Mouse (Mus musculus): ENCODE data around the gene D430042O09Rik.
A peak's percentile ranks its signal among the peaks of the same experiment; 100 is the strongest.

Gene D430042O09Rik

DNA sequence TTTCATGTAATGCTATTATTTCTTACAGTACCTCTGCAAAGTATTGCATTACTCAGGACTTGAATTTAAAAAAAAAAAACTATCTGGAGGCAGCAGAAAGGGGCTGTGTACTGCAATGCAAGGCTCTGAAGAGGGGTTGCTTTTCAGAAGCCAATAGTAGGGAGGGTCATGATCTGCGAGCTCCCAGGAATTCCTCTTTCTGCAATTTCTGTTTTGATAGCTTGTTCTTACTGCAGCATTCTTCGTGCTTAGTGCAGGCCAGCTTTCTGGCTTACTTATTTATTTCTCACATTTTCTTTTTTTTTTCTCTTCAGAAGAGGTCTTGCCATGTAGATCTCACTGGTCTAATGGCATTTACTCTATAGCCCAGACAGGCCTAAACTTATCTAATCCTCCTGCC lies 32.8 kb downstream of the D430042O09Rik start:
- no peak for DNase-seq (ENCODE audit: low spot score in 2 of 2)

DNA sequence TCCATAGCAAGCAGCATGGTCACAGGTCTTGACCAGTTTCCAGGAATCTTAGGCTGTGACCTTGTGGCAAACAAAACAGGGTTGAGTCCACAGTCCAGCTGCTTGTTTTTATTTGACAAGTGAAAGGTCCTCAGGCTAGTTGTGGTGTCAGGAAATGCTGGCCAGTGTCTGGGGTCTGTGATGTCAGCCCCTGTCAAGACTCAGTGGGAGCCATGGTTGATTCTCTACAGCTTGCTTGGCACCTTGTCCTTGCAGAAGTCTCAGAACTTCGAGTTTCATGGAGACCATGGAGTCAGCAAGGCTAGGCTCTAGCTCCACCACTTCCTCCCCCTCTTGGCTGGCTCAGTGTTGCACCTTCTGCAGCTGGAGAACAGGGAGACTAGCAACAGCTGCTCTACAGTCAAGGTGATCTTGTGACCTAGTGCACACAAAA lies 33.6 kb downstream of the D430042O09Rik start:
- DNase-seq (ENCODE audit: low spot score in 2 of 2) = no peak

DNA sequence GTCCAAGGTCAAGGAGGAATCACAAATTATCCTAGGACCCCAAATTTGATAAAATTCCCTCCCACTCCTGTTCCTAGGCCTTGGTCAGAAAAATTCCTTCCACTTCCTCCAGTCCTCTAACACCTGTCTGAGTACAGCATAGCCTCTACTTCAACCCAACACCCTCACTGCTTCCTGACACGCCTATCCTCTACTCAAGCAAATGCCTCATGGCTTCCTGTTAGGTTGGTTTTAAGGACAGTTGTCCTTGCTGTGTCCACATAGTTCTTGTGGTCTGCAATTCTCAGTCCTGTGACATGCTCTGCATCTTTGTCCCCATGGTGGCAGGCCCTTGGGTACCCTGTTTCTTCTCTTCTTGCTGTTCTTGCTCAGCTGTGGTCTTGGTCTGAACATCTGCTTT lies 37.1 kb downstream of the D430042O09Rik start:
- DNase-seq (ENCODE audit: low spot score in 2 of 2) = no peak

DNA sequence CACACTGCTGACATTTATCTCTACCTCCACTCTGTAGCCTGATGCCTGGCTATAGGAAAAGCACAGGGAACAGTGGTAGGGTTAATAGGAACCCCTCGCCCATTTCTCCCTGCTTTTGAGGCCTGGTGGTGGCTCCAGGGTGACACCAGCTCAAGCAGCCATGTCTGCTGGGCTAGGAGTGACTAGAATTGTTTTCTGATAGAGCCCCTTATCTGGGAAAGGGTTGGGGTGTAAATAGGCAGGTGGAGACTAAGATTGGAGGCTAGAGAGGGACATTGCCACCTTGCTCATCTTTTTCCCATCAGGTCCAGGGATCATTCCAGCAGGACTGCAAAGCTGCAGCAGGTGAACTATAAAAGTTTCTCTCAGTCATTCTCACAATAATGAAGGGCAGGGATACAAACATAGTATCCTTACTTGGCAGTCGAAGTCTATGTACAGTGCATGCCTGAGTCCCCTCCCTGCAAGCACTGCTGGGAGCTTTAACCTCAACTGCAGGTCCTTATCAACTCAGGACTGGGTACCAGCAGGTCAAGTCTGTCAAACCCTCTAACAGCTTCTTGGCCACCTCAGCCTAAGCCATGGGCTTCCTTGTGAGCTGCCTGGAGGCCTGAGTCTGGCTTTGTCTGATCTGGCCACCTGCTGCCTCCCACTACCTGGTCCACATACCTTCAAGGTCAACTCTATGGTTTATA lies 39.1 kb downstream of the D430042O09Rik start:
- no peak for DNase-seq (ENCODE audit: low spot score in 2 of 2)

DNA sequence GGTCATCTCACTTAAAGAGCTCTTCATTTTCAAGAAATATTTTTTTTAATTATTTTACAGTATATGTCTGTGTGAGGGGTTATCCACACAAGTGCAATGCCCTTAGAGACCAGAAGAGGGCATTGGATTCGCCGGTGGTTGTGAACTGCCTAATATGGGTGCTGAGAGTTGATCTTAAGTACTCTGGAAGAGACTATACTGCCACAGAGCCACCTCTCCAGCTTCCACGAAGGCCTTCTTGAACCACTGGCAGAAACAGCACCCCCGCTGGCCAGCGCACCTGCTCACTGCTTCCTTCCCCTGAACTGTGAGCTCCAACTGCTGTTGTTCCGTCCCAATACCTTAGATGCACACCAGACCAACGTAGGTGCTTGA lies 39.6 kb downstream of the D430042O09Rik start:
- no peak for DNase-seq (ENCODE audit: low spot score in 2 of 2)

DNA sequence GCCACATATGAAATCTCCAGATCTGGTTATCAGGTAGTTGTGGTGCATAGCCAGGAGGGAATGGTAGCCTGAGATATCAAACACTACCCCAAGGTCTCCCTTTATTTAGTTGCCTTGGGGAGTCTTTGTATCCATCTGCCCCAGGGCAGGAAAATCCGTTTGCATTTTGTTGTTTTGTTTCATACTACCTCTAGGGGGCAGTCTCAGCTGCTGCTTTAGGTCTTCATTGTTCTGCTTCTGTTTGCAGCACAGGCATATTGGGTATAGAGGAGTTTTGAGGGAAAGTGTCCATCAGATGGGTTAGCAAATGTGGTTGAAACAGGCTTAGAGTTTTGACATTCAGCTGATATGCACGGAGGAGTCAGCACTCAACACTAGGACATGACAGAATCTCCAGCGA lies 40.5 kb downstream of the D430042O09Rik start:
- no peak for DNase-seq (ENCODE audit: low spot score in 2 of 2)

DNA sequence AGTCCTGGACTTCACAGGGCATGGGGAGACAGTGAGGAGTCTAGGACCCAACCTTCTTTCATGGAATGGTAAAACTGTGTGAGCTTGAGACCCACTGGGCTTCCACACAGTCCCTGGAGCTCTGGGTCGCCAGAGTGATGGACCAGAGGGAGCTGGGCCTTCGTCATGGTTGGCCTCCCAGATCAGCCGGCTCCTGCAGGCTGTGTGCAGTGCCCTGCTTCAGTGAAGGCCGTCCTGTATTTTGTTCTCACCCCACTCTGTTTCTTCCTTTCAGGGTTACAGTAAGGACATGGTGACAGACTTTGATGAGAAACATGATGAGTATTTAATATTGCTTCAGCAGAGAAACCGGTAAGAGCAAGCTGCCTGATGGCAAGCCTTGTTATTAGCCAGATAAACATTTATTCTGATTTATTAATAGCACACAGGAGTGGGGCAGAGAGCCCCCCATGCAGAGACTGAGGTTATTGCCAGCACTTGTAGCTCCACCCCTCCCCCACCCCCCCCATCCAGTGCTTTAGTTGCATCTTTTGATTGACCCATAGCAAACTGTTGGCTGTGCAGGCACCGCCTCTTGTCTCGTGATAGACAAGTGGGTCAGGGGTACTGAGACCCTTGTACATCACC lies 45.1 kb downstream of the D430042O09Rik start:
- DNase-seq (ENCODE audit: low spot score in 2 of 2) = no peak

DNA sequence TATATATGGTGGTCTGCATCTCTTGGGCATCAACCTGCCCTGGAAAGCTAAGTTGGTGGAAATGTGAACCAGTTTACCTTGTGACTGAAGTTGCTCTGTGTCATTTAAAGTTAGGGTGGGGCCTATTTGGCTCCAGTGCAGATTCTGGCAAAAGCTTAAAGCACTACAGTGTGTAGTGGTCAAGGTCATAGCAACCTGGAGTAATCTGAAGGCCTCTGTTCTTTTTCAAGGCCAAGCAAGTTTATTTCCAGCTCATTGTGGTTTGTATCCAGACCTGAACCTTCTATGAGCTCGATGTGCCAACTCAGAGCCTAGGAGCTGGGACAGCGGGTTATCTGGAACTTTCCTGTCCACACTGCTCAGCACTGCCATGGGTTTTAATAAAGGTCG lies 45.6 kb downstream of the D430042O09Rik start:
- DNase-seq (ENCODE audit: low spot score in 2 of 2) = no peak

DNA sequence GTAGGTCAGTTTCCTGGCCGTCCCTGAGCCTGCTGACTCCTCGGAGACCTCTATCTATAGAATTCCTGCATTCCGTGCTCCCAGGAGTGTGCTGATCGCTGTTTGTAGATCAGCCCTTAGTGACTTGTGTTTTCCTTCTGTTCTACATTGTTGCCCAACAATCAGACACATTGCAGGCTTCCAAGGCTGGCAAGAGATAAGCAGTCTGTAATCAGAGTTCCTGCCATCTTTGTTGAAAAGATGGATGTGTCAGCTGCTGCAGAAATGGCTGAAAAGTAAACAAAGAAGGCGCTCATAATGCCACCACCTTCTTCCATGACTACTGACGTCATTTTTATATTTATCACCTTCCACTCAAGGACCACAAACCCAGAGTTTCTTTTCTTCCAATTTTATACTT lies 49.1 kb downstream of the D430042O09Rik start:
- DNase-seq (ENCODE audit: low spot score in 2 of 2) = no peak

DNA sequence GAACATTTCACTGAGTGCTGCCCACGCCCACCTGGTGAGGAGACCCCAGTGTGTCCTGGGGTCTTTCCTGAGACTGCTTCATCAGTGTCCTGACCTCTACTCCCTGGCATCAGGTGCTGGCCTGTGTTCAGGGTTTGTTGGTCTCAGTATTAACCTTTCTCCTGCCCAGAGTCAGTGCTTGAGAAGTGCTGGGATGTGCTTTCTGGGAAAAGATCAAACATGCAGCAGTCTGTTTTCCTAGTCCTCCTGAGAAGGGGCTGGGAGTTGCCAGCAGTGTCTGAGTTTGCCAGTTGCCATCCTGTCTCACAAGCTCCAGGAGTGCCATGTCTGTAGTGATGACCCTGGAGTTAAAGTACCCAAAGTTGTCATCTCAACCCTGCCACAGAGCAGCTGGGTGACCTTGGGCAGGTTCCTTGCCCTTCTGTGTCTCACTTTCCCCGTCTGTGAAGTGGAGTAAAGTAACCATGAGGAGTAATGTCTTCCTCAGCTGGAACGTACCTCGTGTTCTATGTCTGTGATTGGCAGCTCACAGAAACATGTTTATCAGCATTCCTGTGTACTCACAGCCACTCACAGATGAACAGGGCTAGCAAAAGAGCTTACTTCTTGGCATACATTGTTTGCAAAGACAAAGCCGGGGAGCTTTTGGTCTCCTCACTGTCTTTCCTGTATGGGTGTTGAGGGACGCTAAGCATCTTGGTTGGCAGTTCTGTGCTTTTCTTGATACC lies 50.4 kb downstream of the D430042O09Rik start:
- DNase-seq (ENCODE audit: low spot score in 2 of 2) = no peak

DNA sequence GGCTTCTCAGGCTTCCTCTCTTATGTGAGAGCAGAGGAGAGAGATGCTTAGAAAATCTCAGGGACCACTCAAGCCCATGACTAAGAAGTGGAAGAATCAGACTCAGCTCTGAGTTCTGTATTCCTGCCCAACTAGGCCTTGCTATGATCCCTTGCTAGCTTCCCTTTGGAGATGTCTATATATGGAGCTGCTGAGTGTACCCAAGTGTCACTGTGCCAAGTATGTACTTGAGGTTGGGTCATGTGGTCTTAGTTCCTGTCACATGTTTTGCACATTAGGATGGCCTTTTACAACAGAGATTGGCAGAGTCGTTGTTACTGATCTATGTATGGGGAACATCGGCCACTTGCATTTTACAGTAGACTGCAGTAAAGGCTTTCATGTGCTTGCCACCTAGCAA lies 54.6 kb downstream of the D430042O09Rik start:
- DNase-seq (ENCODE audit: low spot score in 2 of 2) = no peak

DNA sequence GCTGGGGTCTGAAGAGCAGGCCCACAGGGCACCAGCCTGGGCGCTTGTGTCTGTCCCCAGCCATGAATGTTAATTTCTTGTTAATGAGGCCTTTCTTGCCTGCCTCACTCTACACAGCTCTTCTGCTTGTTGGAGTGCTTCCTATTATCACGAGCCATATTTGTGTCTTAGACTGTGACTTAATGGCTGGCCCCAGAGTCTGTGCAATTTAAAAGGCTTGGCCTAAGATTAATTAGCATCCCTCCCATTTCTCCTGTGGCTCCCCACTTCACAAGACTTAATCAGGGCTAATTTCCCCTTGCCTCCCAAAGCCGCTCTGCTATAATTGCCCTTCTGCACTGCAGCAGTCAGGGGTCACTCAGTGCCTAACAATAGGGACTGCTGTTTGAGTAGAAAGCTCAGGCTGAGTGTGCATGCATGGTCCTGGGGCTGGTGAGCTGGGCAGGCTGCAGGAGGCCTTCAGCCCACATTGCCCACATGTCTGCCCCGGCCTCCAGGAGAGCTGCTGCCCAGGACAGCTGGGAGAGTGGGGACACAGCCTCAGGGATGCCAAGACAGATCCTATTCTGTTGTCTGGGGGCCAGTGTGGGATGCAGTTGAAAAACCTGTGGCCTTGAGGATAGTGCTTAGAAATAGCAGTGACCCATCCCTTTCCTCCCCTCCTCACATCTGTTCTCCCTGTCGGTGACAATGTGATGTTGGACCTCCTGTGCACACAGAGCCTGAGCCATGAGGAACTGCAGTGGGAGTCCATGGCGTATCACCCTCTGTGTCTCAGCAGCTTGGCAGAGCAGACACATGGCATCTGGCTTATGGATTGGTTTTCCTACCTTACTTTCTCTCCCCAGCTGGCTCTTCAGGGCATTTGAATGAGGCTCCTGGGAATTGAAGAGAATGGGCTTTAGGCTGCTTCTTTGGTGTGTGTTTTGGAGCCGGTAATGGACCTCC lies 55.5 kb downstream of the D430042O09Rik start:
- no peak for DNase-seq (ENCODE audit: low spot score in 2 of 2)

DNA sequence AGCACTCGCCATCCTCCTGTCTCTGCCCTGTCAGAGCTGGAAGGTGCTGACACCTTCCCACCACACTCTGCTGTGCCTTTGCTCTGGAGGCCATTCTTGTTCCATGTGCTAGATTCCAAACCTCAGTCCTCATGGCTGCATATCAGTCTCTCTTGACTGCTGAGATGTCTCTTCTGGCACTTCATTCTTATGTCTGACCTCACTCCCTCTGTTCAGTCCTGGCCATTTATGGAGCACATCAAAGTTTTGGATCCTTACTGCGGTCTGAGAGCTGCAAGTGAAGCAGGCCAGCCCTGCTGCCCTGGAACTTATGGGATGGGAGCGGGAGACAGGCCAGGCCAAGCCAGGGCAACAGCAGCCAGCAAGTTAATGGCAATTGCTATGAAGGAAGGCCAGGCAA lies 56.7 kb downstream of the D430042O09Rik start:
- DNase-seq (ENCODE audit: low spot score in 2 of 2) = no peak

DNA sequence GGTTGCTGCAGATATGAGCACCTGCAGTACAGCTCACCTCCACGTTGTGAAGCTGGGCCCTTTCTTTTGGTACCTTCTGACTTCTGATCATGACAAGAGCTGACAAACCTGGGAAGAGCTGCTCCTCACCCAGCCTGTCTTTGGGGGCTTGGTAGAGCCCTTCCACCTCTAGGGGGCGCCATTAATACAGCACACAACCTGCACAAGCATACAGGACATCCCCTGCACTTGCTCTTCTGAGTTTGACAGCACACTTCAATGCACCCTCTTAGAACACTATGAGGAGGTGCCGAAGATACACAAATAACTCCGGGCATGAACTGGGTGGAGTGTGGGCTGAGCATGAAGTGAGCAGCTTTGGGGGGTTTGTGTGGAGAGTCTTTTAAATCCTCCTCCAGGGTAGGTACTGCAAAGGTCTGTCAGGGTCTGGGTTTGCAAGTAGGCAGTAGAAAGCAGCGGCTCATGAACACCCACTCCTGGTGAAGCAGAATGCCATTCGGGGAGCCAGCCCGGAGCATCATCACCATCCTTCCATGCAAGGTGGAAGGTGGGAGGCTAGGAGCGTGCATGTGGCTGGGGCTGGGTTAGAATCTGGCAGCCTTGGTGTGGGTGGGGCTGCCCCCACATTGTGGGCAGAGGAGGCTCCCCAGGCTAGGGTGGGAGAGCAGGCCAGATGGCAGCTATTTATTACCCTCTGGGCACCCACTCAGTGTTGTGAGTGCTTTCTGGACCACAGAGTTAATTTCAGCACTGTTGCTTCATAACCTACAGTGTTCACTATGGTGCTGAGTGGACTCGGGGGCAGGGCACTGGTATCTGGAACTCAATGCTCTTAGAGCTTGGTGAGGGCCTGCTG lies 59.5 kb downstream of the D430042O09Rik start:
- DNase-seq (ENCODE audit: low spot score in 2 of 2) = peak in 1 of 2 experiments; percentile 63

DNA sequence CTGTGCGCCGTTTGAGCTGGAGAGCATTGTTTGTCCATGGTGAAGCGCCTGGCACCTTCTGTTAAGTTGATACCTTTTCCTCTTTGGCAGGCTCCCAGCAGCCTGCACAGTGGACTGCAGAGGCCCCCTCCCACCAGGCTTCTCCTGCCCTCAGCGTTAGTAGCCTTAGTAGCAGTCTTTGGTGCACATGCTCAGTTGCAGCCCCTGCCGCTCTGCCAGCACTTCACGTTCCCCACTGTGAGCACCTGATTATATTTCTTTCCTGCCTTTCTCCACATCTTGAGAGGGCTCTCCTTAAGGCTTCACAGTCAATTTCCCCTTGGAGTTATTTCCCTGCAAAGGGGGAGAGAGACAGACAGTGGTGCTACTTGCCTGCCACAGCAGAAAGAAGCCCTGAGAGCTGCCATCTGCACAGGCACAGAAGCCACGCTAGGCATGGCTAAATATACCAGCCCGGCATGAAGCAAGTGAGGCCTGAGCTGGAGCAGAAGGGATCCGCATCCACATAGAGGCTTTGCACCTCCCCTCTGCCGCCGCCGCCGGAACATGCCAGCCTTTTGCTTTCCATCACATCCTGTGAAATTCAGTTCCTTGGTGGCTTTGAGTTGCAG lies 65.4 kb downstream of the D430042O09Rik start:
- peak in 1 of 2 experiments; percentile 29 for DNase-seq (ENCODE audit: low spot score in 2 of 2)

DNA sequence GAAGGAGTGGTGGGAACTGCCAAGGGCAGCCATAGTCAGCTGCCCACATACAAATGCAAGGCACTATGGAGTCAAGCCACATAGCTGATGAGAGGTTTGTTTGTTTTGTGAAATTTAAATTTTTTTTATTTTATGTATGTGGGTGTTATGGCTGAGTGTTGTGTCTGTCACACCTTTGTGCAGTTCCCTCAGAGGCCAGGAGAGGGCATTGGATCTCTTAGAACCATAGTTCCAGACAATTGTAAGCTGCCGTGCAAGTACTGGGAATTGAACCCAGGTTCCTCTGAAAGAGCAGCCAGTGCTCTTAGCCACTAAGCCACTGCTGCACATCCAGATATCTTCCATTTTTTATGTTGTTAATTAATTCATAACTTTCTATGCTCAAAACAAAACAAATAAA lies 75.5 kb downstream of the D430042O09Rik start:
- DNase-seq (ENCODE audit: low spot score in 2 of 2) = no peak

DNA sequence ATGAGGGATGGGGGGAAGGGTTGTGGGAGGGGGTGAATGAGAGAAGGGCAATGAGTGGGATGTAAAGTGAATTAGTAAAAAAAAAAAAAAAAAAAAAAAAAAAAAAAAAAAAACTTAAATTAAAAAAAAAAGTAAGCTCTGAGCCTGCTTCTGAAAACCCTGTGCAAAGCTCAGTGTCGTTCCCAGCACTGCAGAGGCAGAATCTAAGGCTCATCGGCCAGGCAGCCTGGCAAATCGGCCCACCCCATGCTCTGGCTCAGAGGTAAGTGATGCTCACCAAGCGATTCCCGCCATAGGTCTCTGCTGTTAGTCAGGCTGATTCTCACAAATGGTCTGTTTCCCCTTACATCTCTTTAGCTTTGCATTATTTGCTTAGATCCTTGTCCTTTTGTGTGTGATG lies 78.4 kb downstream of the D430042O09Rik start:
- no peak for DNase-seq (ENCODE audit: low spot score in 2 of 2)

DNA sequence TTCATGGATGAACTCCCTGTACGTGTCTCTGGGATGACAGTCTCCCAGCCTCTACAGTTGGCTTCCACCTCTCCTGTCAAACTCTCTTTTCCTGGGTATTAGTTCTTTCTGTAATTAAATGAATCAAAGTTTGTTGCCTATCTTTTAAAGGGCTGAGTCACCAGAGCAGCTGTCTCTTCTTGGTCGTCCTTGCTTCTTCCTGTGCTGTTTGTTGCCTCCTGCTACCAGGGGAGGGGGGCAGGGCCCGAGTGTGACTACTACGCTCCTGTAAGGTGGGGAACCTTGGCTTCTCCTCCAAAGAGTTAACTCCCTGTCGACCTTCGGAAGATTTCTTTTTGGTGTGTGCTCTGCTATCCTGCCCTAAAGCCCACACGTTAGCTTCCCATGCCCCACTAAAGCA lies 79.4 kb downstream of the D430042O09Rik start:
- no peak for DNase-seq (ENCODE audit: low spot score in 2 of 2)

DNA sequence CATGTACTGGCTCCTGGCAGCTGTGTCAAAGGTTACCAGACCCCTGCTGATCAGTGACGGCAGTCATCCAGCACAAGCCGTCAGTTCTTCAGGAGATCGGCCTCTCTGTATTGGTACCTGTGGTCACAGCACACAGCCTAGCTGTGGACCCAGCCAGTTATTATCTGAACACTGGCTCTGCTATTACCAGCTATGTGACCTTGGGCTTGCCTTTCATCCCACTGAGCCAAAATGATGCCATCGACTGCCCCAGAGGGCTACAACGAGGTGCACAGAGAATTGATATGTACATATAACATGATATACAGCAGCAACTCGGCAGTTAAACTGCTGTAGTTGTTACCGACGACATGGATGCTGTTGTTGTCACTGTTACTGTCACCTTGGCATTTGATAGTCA lies 82.4 kb downstream of the D430042O09Rik start:
- DNase-seq (ENCODE audit: low spot score in 2 of 2) = no peak

DNA sequence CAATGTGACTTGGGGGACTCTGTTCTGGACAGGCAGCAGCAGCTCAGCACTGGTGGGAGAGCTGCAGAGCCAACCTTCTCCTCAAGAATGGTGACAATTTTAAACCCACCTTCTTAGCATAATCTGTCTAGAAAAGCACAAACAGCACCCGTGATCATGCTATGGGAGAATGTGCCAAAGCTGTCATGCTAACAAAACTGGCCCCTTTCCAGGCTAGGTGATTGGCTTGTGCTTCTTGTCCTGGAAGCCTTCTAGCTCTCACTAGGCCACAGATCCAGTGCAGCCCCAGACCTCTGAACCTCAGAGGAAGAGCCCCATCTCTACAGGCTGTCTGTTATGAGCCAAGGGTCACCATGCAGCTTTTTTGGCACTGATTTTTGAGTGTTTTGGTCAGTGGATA lies 98.9 kb downstream of the D430042O09Rik start:
- no peak for DNase-seq (ENCODE audit: low spot score in 2 of 2)

DNA sequence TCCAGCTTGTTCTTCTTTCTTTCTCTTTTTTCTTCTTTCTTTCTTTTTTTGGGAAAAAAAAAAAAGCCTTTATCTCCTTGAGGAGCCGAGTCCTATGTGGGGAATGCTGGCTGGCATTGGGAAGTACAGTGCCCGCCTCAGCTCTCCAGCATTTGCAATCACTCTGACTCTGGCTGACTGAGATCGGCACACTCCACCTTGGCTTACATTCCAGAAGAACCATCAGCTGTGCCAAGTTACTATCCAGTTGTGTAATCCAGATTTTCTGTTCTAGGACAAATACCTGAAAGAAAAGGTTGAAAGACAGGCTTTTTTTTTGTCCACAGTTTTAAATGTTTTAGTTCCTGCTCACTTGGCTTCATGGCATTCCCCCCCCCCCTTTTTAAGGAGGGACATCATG lies 100.5 kb downstream of the D430042O09Rik start:
- no peak for DNase-seq (ENCODE audit: low spot score in 2 of 2)

Data from cerebellum, postnatal 4 days (tissue).